Mouse (Mus musculus): ENCODE results near the gene Tomm6.

- TF ChIP-seq CTCF (IDR thresholded peaks at IDR 0.05; ENCODE audit: low read depth) (no peak), EP300 (IDR thresholded peaks at IDR 0.05; ENCODE audit: low read depth) (no peak)
Observed at GRCm38 (mm10) chr17:47694442-47694502, 6.1 kb upstream of the Tomm6 start, which contains the start of gene Gm21981.
